Mouse (Mus musculus) CH12F3 (cell line): Measurements from ENCODE around the gene Olfr19.
"Not testable (repeated sequence)": the region's sequence is repeated elsewhere in the genome, so short reads cannot be mapped to it uniquely, and the experiment has no call there.

Experiments
- in situ Hi-C: fragments of 300-500 bp; cut with MboI; formaldehyde crosslinking; loops from 2 replicates; pipeline ENCODE4 v1.14.3; 2020; ENCODE audit warnings: low sequenced_read_pairs

Olfr19 gene

GRCm38 (mm10) chr16:16676305-16676704 lies at the start of gene Olfr19:
Gene Olfr19 (minus strand): TSS chr16:16676405.
- in situ Hi-C loops, result no loop called here

GRCm38 (mm10) chr16:16684975-16685374 lies 8.8 kb upstream of the Olfr19 start:
- in situ Hi-C loops, result no loop called here

GRCm38 (mm10) chr16:16684053-16684452 lies 7.8 kb upstream of the Olfr19 start:
- in situ Hi-C loops, result no loop called here

GRCm38 (mm10) chr16:16664994-16665393 lies 11.2 kb downstream of the Olfr19 start:
- in situ Hi-C loops, result no loop called here

GRCm38 (mm10) chr16:16664516-16664915 lies 11.7 kb downstream of the Olfr19 start:
- in situ Hi-C loops, result not testable (repeated sequence)

- in situ Hi-C loops, result no loop called here
Measured at GRCm38 (mm10) chr16:16645148-16645547, 31.1 kb downstream of the Olfr19 start.

- in situ Hi-C loops, result no loop called here
Measured at GRCm38 (mm10) chr16:16633730-16634129, 42.5 kb downstream of the Olfr19 start.
